Mouse (Mus musculus): ENCODE results near the gene Zfp78. TPM values are rescaled to one million over a fixed set of nuclear protein-coding genes. Genes with fewer than 3 reads are reported as not detected.

The Zfp78 gene
- total RNA-seq, 2 experiments from 2014 or later = 3.9 to 4.0 TPM

DNA sequence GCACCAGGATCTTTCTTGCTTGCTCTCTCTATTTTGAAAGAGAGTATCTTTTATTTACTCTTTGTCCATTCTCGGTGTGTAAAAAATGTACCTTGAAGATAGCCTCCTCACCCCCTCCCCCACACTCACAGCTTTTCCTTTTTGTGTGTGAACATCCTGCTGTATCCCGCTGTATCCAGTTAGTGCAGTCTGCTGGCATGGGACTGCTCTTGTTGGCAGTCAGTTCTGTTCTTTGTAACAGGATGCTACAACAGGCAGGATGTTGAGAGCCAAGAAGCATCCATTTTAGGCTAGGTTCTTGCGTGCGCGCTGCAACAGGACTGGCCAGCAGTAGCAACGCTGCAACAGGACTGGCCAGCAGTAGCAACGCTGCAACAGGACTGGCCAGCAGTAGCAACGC lies 23.9 kb downstream of the Zfp78 start:
- DNase-seq (ENCODE audit: low spot score in 2 of 2) = no peak

DNA sequence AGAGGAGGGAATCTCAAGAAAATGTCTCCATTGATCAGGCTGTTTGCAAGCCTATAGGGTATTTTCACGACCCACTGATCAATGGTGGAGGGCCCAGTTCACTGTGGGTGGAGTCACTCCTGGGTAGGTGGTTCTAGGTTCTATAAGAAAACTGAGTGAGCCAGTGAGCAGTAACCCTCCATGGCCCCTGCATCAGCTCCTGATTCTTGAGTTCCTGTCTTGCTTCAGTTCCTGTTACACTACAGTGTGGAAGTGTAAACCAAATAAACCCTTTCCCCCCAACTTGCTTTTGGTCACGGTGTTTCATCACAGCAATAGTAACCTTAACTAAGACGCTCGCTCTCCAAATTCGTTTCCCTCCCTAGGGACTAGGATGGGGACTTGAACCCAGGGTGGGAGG lies 25.9 kb downstream of the Zfp78 start:
- DNase-seq (ENCODE audit: low spot score in 2 of 2) = no peak

DNA sequence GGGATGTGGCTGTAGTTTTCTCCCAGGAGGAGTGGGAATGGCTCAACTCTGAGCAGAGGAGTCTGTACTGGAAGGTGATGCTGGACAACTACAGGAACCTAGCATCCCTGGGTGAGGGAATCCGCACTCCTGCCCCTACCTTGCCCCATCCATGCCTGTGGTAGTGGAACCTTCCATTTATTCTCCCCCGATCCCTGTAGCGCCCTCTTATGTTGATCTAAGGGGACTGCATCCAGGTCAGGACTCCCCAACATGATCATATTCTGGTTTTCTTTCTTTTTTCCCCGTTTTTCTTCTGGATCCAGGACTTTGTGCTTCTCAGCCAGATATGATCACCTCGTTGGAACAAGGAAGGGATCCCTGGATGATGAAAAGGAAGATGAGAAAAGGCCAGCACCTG lies 26.4 kb downstream of the Zfp78 start:
- DNase-seq (ENCODE audit: low spot score in 2 of 2) = no peak

DNA sequence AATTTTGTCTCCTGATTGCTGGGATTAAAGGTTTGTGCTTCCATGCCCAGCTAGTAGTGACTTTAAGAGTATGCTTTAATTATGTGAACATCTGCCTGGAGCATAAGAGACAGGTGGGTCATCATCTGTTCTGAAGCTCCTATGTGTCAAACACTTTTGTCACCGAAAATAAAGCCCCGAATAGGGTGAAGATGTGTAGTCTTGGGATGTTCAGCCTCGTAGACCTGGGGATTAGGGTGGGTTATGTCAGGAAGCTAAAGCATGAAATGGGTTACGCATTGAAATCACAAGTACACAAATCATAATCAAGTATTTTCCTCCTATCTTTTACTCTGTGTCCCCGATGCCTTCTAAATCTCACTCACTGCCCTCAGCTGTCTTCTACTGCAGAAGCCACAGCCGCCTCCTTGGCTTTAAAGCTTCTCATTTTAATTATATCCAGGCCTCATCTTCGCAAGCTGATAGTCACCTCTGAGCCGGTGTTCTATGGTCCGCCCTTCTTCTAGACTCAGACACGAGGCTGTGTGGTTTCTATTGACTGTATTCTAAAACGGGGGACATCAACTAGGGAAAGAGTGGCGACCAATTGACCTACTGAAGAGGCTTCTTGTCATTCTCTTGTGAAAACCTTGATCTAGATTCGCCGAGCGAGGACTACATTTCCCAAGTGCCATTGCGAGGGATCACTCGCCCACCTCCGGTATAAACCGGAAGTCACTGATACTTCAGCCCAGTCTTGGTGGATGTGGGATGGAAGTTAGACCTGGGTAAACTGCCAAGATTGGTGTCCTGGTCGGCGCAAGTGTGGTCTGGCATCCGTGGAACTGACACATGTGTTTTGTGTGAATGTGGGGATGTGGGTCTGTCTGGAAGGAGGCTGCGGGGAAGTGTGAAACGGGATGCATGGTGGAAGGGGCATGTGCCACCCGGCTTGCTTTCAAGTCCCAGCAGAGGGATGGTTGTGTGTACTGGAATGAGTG lies 35.2 kb downstream of the Zfp78 start, which contains the start of gene Smim17:
Smim17 (plus strand) TSS at position 720 of the 980 bp plus-strand sequence.
- DNase-seq (ENCODE audit: low spot score in 2 of 2) = peak; percentile 5 to 8

DNA sequence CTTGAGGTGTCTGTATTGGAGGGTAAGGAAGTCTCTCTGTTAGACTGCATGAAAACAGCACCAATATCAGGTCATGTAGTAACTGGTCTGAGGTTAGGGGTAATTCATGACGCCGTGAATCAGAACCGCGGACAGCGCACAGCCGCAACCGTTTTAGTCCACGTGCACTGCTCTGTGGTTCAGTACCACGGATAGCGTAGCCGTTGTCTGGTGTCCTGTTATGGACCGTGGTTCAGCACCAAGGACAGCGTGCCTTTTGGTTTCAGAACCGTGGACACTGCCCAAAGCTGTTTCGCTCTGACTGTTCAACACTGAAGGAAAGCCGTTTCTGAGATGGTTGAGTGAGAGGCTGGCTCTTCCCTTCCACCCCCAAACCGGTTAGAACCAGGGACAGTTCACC lies 47.0 kb downstream of the Zfp78 start, which contains the start of gene Gm20715:
Gm20715 (plus strand) TSS at position 235 of the 400 bp plus-strand sequence.
- peak; percentile 87 to 89 for DNase-seq (ENCODE audit: low spot score in 2 of 2)

DNA sequence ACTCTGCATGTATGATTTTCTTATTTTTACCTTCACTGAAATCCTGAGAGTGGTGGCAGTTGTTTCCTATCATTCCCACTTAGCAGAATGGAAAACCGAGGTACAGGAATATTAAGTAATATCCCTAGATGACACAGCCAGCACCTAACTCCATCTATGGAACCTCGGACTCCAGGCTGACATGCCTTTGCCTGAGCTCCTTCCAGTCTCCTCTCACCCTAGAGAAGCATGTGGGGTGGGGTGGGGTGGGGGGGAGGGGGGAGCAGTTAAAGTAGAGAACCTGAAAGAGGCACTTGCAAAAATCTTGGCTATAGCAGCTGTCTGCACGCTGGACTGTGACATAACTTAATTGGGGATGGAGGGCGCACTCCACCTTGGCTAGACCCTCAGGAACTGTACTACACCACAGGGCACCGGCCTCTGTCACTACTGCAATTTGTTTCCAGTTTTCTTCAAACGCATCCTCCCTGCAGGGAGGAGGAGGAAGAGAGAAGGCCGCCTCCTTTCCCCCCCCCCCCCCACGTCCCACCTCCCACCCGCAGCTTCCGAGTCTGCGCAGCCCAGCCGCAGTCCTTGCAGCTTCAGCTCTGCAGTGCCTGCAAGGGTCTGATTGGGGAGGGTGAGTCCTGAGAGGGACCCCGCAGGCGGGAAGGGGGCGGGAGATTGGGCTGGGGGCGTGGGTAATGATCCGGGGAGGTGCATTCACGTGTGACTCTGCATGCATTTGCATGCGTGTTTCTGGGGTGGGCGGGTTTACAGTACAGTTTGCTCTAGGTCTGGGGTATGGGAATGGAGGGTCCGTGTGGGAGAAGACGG lies 51.8 kb downstream of the Zfp78 start:
- no peak for DNase-seq (ENCODE audit: low spot score in 2 of 2)

DNA sequence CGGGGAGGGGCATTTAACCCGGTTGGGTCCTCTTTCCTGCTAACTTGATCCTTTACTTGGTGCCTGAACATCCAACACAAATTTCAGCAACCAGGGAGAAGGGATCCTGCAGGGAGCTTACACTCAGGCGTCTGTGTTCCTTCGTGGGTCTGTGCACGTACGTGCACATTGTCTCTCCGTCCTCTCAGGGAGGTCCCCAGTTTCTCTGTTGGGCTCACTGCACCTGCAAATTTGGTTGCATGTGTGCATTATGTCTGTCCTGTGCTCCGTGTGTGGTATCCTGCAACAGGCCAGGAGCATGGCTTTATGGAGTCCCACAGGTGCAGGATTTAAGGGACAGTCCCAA lies 52.3 kb downstream of the Zfp78 start:
- no peak for DNase-seq (ENCODE audit: low spot score in 2 of 2)

DNA sequence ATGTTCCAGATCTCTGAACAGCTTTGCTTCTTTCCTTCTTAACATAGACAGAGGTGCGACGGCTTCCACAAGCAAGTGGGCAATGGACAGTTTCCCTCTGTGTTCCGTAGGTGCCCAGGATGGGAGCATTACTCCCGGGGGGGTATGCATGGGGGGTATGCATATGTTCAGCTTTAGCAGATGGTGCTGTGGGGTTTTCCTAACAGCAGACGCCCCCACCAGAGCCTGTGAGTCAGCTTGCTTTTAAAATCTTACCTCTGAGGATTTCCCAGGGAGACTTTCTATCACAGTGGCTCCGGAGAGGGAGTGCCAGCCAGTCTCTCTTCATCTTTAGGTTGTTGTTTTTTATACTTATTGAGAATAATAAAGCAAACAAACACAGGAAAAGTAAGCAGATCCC lies 56.8 kb downstream of the Zfp78 start:
- DNase-seq (ENCODE audit: low spot score in 2 of 2) = no peak

DNA sequence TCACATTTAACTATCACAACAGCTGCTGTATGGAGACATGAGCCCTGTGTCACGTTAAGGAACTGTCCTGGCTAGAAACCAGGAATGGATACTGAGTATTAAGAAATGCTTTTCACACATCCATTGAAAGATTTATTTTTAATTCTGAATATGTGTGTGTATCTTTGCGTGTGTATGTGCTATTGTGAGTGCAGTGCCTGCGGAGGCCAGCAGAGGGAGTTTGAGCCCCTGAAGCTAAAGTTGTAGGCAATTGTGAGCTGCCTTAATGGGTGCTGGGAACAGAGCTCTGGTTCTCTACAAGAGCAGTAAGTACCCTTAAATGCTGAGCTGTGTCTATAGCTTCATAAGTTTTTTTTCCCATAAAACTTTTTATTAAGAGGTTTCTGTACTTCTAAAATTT lies 66.3 kb downstream of the Zfp78 start:
- DNase-seq (ENCODE audit: low spot score in 2 of 2) = no peak

DNA sequence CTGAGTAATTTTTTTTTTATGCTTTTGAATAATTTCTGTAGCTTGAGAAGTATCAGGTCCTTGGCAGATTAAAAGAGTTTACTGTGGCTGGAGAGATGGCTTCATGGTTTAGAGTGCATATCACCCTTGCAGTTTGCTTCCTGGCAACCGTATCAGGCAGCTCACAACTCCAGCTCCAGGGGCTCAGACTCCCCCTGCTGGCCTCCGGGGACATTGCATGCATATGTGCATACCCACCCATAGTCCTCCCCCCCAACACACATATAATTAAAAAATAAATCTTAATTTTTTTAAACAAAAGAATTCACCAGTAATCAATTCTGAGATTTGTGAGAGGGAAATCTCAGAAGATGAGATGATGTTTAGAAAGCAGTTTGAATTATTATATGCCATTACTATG lies 67.3 kb downstream of the Zfp78 start:
- DNase-seq (ENCODE audit: low spot score in 2 of 2) = no peak

Other genes starting within 250 kb of the Zfp78 start
- gene Zfp787, start 207.3 kb upstream of the Zfp78 start, total RNA-seq (2021) = 10 to 100 TPM; 79.3 to 83.7 TPM
- 10 to 100 TPM; 31.3 to 36.3 TPM for gene Zfp444, start 191.1 kb upstream of the Zfp78 start, total RNA-seq (2021)
- not detected for gene Galp, start 166.2 kb upstream of the Zfp78 start, total RNA-seq (2021)
- gene Zscan5b, start 141.0 kb upstream of the Zfp78 start, total RNA-seq (2021) = not detected
- gene Epp13, start 110.6 kb upstream of the Zfp78 start, total RNA-seq (2021) = not detected
- 10 to 100 TPM in 1 of 2 experiments, 1 to 10 TPM in 1; 9.5 to 10.6 TPM for gene Zfp667, start 76.7 kb upstream of the Zfp78 start, total RNA-seq (2021)
- 1 to 10 TPM; 3.1 to 5.4 TPM for gene Zfp583, start 32.0 kb upstream of the Zfp78 start, total RNA-seq (2021)
- 1 to 10 TPM; 1.6 to 1.7 TPM for gene Gm3854, start 19.5 kb upstream of the Zfp78 start, total RNA-seq (2021)
- 1 to 10 TPM; 6.8 to 9.0 TPM for gene Zfp28, start 20.0 kb downstream of the Zfp78 start, total RNA-seq (2021)
- gene Smim17, start 35.4 kb downstream of the Zfp78 start, total RNA-seq (2021) = under 1 TPM; 0.17 to 0.40 TPM
- gene Gm20715, start 47.0 kb downstream of the Zfp78 start, total RNA-seq (2021) = under 1 TPM in 1 of 2 experiments, not detected in 1; 0.08 TPM
- gene Olfr1344, start 75.4 kb downstream of the Zfp78 start, total RNA-seq (2021) = not detected
- gene Olfr1336, start 92.9 kb downstream of the Zfp78 start, total RNA-seq (2021) = under 1 TPM in 1 of 2 experiments, not detected in 1; 0.03 TPM
- not detected for gene Olfr1346, start 103.8 kb downstream of the Zfp78 start, total RNA-seq (2021)
- not detected for gene Olfr5, start 123.7 kb downstream of the Zfp78 start, total RNA-seq (2021)
- not detected for gene Olfr1347, start 136.5 kb downstream of the Zfp78 start, total RNA-seq (2021)
- not detected for gene Olfr1348, start 145.5 kb downstream of the Zfp78 start, total RNA-seq (2021)
- not detected for gene Olfr1349, start 159.7 kb downstream of the Zfp78 start, total RNA-seq (2021)
- gene Olfr1350, start 201.6 kb downstream of the Zfp78 start, total RNA-seq (2021) = not detected